Mouse (Mus musculus) forebrain, embryonic 15.5 days (tissue): ENCODE results near the gene Nos1ap. TPM values are rescaled to one million over a fixed set of nuclear protein-coding genes. Genes with fewer than 3 reads are reported as not detected.

Source experiments
- ATAC-seq: fragments of 200-750 bp; cut with Nextera tagmentation; replicated peaks from 2 replicates; pipeline ENCODE4 v1.8.0; 2017; ENCODE audit warnings: mild to moderate bottlenecking, moderate TSS enrichment, moderate library complexity
- H3K27ac ChIP-seq: fragments of 300-500 bp; sonication (generic); replicated peaks from 2 replicates; pipeline ENCODE4 v1.5.1; 2015; ENCODE audit warnings: mild to moderate bottlenecking, inconsistent platforms
- H3K27me3 ChIP-seq: fragments of 300-500 bp; sonication (generic); 2 replicates; pipeline ENCODE4 v1.6.1; 2015; ENCODE audit warnings: inconsistent platforms
- H3K36me3 ChIP-seq: fragments of 300-500 bp; sonication (generic); 2 replicates; pipeline ENCODE4 v1.6.1; 2015; ENCODE audit warnings: mild to moderate bottlenecking, inconsistent platforms
- H3K4me1 ChIP-seq: fragments of 300-500 bp; sonication (generic); 2 replicates; pipeline ENCODE4 v1.6.1; 2015; ENCODE audit warnings: inconsistent platforms
- H3K4me2 ChIP-seq: fragments of 300-500 bp; sonication (generic); replicated peaks from 2 replicates; pipeline ENCODE4 v1.6.1; 2015; ENCODE audit warnings: mild to moderate bottlenecking, inconsistent platforms
- H3K4me3 ChIP-seq: fragments of 300-500 bp; sonication (generic); 2 replicates; pipeline ENCODE4 v1.5.1; 2015; ENCODE audit warnings: mild to moderate bottlenecking, inconsistent platforms
- H3K9ac ChIP-seq: fragments of 300-500 bp; sonication (generic); replicated peaks from 2 replicates; pipeline ENCODE4 v1.6.1; 2015; ENCODE audit warnings: mild to moderate bottlenecking, inconsistent platforms
- H3K9me3 ChIP-seq: fragments of 300-500 bp; sonication (generic); 2 replicates; pipeline ENCODE4 v1.6.1; 2016; ENCODE audit warnings: inconsistent platforms
- WGBS: fragments of 180-500 bp; shearing (Covaris S2); methylation state at CpG from one replicate; pipeline ENCODE4 v1.1.7; 2015; ENCODE audit warnings: mixed read lengths; 5-methylcytosine and 5-hydroxymethylcytosine counted together
- polyA plus RNA-seq: library from polyadenylated mRNA; unstranded; fragments of >200 nt; fragmentation: Nextera tagmentation; extraction: Ambion mirVana; gene quantifications from 2 replicates; pipeline ENCODE4 v1.2.1, GENCODE M21; 2015

Gene Nos1ap
- polyA plus RNA-seq, 1 experiment from 2014 or later = 25.4 TPM

DNA sequence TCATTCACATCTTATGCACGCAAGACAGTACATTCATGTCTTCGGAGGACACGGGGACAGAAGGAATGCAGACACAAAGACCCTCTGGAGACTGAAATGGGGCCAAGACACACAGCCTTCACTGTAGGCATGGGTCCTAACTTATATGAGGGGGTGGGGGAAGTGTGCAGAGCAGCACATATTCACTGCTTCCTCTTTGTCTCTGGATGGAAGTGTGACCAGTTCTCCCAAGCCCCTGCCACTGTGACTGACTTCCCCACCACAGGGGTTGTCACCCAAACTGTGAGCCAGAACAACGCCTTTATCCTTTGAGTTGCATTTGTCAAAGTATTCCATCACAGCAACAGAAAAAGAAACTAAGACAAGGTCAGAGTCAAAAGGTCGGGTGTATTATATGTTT lies 7.3 kb downstream of the Nos1ap start:
- 86% methylated on average over 5 of the region's 5 CpGs for WGBS

DNA sequence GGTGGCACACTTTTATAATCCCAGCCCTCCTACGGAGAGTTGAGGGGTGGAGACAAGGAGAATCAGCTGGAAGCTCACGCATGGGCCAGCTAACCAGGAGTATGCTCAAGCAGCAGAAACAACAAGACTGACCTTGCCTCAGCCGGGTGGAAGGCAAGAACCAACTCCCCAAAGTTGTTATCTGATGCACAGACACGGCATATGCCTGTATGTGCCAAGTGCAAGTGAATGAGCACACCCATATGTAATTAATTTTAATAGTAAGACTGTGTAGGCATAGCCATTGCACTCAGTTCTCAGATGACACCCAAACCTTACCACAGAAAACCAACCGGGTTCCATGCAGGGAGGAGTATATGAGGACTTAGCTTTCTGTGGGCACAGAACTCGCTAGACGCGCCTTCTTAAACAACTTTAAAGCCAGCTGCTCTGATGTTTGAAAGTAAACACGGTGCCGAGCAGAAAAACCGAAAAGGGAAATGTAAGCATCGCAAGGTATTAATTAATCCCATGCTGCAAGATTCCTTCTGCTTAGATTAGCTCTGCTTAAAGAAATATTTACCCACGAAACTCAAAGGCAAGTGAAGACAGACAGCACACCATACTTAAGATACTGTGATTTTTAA lies 9.1 kb downstream of the Nos1ap start:
- Histone ChIP-seq H3K4me2 (no peak overlapping the region), H3K9ac (no peak overlapping the region)
- 60% methylated on average over 13 of the region's 13 CpGs for WGBS

More for the DNA sequence above, 7.3 kb downstream of the Nos1ap start:
- Histone ChIP-seq H3K4me2 (no peak overlapping the region), H3K36me3 (0 out of 2 replicates have a peak, but pooled peaks cover 6% of the 10 kb centered on the region), H3K9me3 (no peaks in the 10 kb centered on the region), H3K9ac (no peak overlapping the region), H3K27me3 (no peaks in the 10 kb centered on the region), H3K4me3 (no peak overlapping the region), H3K27ac (no peak overlapping the region), H3K4me1 (peaks cover 23% of the 10 kb centered on the region)
- ATAC-seq = no peak

DNA sequence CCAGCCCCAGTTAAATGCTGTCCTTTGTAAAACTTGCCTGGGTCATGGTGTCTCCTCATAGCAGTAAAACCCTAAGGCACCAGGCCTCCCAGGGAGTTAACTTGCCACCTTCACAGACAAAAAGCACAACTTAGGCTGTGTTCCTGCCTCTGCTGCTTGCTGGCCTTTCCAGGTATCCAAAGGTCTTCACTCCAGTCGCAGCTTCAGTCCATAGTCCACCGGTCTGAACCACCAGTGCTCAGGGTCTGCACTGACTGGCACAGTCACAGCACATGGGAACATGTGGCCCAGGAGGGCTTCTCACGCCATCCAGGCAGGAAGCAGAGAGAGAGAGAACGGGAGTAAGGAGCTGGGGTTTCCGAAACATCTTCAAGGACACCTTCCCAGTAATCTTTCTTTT lies 10.2 kb downstream of the Nos1ap start:
- Histone ChIP-seq H3K9ac (no peak overlapping the region), H3K4me3 (no peak overlapping the region), H3K27ac (no peak overlapping the region), H3K27me3 (no peaks in the 10 kb centered on the region), H3K4me2 (no peak overlapping the region), H3K4me1 (peaks cover 13% of the 10 kb centered on the region; the same call in 1 of the 2 replicates), H3K36me3 (no peaks in the 10 kb centered on the region), H3K9me3 (no peaks in the 10 kb centered on the region)
- WGBS = 95% methylated on average over 5 of the region's 5 CpGs
- no peak for ATAC-seq

More for the DNA sequence above, 9.1 kb downstream of the Nos1ap start:
- no peak for ATAC-seq
- Histone ChIP-seq H3K4me3 (no peak overlapping the region), H3K9me3 (no peaks in the 10 kb centered on the region), H3K27ac (no peak overlapping the region), H3K36me3 (0 out of 2 replicates have a peak, but pooled peaks cover 5% of the 10 kb centered on the region), H3K27me3 (no peaks in the 10 kb centered on the region), H3K4me1 (peaks cover 13% of the 10 kb centered on the region; the same call in 1 of the 2 replicates)

DNA sequence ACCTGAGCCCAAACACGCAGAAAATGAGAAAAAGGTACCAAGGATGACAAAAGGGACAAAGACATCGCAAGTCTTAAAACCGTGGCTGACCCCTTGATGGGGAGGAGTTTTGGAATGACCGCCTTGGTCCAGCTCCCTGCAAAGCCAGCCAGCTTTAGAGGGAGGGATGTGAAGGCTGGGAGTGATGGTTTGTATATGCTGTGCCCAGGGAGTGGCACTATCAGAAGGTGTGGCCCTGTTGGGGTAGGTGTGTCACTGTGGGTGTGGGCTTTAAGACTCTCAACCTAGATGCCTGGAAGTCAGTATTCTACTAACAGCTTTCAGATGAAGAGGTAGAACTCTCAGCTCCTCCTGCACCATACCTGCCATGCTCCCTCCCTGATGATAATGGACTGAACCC lies 10.6 kb downstream of the Nos1ap start:
- Histone ChIP-seq H3K9me3 (no peaks in the 10 kb centered on the region), H3K4me1 (peaks cover 13% of the 10 kb centered on the region; the same call in 1 of the 2 replicates), H3K36me3 (no peaks in the 10 kb centered on the region), H3K9ac (no peak overlapping the region), H3K27me3 (no peaks in the 10 kb centered on the region), H3K4me3 (no peak overlapping the region), H3K27ac (no peak overlapping the region), H3K4me2 (no peak overlapping the region)
- WGBS = 97% methylated on average over 4 of the region's 4 CpGs
- ATAC-seq = no peak

DNA sequence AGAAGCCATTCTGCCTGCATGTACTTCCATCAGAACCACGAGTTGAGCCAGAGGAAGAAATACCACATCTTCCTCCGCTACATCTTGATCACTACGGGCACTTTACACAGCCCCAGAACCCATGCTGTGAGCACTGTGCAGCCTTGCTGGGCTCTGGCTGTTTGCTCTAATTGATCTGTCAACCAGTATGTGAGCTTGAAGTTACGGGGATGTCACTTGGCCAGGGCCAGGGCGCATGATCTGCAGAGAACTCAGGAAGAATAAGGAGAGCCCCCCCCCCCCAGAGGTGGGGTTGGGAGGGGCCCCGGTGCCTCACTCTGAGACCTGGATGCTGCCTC lies 13.0 kb downstream of the Nos1ap start:
- no peak for ATAC-seq

DNA sequence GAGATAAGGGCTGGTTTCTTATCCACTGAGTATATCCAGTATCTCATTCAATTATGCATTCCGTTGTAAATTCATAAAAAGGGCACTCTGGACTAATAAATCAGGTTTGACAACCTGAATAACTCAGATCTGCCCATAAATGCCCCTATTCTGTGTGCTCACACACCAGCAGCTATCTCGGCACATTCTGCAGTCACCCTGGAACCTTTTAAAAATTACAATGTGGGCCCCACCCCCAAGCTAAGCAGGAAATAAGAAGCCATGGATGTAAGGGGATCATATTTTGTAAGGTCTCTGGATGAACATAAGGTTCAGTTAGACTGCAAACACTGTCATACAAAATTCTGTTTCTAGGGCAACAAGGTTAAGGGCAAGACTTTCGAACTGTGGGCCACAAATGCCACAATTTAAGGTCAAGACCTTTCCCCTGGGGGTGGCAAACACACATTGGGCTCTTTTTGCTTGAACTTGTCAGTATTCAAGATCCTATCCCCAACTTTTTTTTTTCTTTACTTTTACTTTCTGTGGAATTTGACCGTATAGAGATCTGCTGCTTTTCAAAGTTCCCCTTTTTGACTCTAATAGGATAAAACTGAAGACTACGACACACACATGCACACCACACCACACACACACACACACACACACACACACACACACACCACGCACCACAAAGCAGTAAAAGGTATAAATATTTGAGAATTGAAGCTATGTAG lies 13.5 kb downstream of the Nos1ap start:
- no peak for ATAC-seq
- WGBS = 56% methylated on average over 6 of the region's 6 CpGs
- Histone ChIP-seq H3K4me3 (no peak overlapping the region), H3K9ac (no peak overlapping the region), H3K27ac (no peak overlapping the region), H3K4me1 (peaks cover 9% of the 10 kb centered on the region; the same call in 1 of the 2 replicates), H3K36me3 (no peaks in the 10 kb centered on the region), H3K27me3 (no peaks in the 10 kb centered on the region), H3K4me2 (no peak overlapping the region), H3K9me3 (no peaks in the 10 kb centered on the region)

More for the DNA sequence above, 13.0 kb downstream of the Nos1ap start:
- Histone ChIP-seq H3K4me1 (peaks cover 13% of the 10 kb centered on the region; the same call in 1 of the 2 replicates), H3K9ac (no peak overlapping the region), H3K27me3 (no peaks in the 10 kb centered on the region), H3K4me2 (no peak overlapping the region), H3K4me3 (no peak overlapping the region), H3K9me3 (no peaks in the 10 kb centered on the region), H3K27ac (no peak overlapping the region), H3K36me3 (no peaks in the 10 kb centered on the region)
- 18% methylated on average over 6 of the region's 6 CpGs for WGBS

DNA sequence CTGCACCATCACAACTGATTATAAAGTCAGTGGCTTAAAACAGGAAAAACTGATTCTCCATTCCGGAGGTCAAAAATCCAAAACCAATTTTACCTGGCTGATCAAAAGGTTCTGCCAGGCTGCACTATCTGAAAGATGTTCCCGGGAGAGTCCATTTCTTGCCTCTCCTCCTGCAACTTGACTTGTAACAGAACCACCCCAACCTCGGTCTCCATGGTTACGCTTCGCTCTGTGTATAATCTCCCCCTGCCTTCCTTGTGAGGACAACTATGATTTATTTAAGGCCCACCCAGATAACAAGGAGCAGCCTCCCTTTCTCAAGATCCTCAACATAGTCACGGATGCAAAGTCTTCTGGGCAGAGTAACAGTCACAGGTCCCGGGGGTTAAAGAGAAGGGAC lies 16.5 kb downstream of the Nos1ap start:
- 94% methylated on average over 7 of the region's 7 CpGs for WGBS
- Histone ChIP-seq H3K4me3 (no peak overlapping the region), H3K36me3 (no peaks in the 10 kb centered on the region), H3K9me3 (no peaks in the 10 kb centered on the region), H3K27me3 (no peaks in the 10 kb centered on the region), H3K9ac (no peak overlapping the region), H3K27ac (no peak overlapping the region), H3K4me1 (peaks cover 3% of the 10 kb centered on the region; the same call in 1 of the 2 replicates), H3K4me2 (no peak overlapping the region)
- no peak for ATAC-seq

DNA sequence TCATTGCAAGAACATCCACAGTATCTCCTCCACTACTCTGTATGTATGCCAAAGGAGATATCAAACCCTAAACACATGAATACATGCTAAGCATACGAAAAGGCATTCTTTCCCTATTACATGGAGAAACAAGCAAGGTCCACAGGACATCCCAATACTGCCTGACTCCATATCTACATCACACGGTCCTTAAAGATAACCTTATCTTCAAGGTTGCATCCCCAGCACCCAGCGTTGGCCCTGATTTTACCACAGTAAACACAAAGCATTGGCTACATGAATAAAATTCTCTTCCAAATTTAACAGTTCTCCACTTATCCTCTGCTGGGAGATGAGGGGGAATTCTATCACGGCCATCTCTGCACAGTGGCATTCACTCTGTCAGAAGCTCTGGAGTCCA lies 22.7 kb downstream of the Nos1ap start:
- Histone ChIP-seq H3K9me3 (no peaks in the 10 kb centered on the region), H3K36me3 (no peaks in the 10 kb centered on the region), H3K4me1 (no peaks in the 10 kb centered on the region), H3K27me3 (no peaks in the 10 kb centered on the region), H3K4me3 (no peak overlapping the region), H3K27ac (no peak overlapping the region), H3K9ac (no peak overlapping the region), H3K4me2 (no peak overlapping the region)
- 96% methylated on average over 4 of the region's 4 CpGs for WGBS
- no peak for ATAC-seq

DNA sequence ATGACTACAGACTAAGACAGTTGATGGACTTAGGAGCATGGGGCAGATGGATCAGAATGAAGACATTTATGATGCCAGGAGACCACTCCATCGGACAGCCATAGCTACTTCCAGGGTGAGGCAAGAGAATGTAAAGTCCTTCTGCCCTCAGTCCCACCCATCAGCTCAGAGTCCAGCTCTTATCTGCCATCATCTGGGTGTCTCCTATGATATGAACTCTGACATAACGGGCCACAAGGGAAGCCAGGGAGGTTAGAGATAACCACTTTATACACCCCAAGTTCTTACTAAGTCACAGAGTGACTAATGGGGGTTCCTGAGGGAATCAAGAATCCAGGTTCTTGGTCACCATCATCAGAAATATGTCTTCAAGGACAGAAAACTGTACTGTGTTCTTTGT lies 23.1 kb downstream of the Nos1ap start:
- Histone ChIP-seq H3K4me1 (no peaks in the 10 kb centered on the region), H3K9ac (no peak overlapping the region), H3K4me2 (no peak overlapping the region), H3K27ac (no peak overlapping the region), H3K9me3 (no peaks in the 10 kb centered on the region), H3K36me3 (no peaks in the 10 kb centered on the region), H3K4me3 (no peak overlapping the region), H3K27me3 (no peaks in the 10 kb centered on the region)
- 91% methylated on average over 2 of the region's 2 CpGs for WGBS
- ATAC-seq = no peak

DNA sequence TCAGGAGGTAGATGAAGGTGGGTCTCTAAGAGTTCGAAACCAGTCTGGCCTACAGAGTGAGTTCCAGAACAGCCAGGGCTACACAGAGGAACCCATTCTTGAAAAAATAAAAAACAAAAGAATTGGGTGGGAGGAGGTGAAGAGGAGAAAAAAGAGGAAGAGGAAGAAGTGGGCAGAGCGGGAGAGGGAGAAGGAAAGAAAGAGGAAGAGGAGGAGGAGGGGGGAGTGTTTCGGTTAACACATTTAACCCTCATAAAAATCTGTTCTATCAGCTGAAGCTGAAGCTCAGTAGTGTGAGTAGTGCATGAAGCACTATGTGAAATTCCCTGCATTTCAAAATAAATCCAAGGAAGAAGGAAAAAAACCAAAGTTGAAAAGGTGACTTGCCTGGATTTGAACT lies 24.7 kb downstream of the Nos1ap start:
- no peak for ATAC-seq
- H3K36me3 ChIP-seq = no peaks in the 10 kb centered on the region
- no peak overlapping the region for H3K27ac ChIP-seq
- H3K27me3 ChIP-seq = no peaks in the 10 kb centered on the region
- H3K4me3 ChIP-seq = no peak overlapping the region
- H3K9me3 ChIP-seq = no peaks in the 10 kb centered on the region
- H3K9ac ChIP-seq = no peak overlapping the region
- H3K4me2 ChIP-seq = no peak overlapping the region
- no peaks in the 10 kb centered on the region for H3K4me1 ChIP-seq
- WGBS = 94% methylated on average over 3 of the region's 3 CpGs

DNA sequence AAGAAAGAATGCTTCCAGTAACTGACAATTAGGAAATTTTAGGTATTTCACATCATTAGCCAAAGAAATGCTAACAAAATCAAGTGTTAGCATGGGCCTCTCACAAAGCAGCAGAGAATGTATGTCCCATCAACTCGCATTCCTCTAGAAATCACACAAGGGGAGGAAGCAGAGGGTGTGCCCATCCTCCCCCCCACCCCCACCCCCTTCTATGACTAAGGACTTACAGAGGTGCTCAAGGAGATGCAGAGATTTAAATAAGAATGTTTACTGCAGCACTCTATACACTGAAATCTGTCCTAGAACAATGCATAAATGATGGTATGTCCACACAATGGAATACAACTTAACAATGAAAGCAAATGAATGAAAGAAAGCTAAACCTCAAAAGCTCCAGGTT lies 27.2 kb downstream of the Nos1ap start:
- H3K4me3 ChIP-seq = no peak overlapping the region
- no peaks in the 10 kb centered on the region for H3K4me1 ChIP-seq
- no peak for ATAC-seq
- H3K36me3 ChIP-seq = no peaks in the 10 kb centered on the region
- no peak overlapping the region for H3K4me2 ChIP-seq
- no peak overlapping the region for H3K9ac ChIP-seq
- no peaks in the 10 kb centered on the region for H3K9me3 ChIP-seq
- no peak overlapping the region for H3K27ac ChIP-seq
- H3K27me3 ChIP-seq = no peaks in the 10 kb centered on the region
- 76% methylated on average over 1 of the region's 1 CpGs for WGBS

DNA sequence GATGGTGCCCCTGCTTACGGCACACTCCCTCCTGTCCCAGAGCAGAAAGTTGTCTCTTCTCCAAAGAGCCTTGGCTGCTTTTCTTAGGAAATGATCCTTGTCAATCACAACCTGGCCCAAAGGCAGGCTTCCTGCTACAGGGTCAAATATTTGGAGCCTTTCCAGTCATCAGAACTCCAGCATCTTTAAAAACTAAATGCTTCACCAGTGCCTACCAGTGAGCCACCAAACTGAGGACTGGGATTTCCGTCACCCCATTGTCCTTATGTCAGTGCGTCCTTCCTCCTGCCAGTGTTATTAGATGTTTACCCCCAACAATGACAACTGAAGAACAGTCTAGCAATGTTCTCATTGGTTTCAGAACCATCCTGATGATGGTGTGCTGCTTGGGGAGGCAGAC lies 28.9 kb downstream of the Nos1ap start:
- Histone ChIP-seq H3K36me3 (no peaks in the 10 kb centered on the region), H3K4me1 (no peaks in the 10 kb centered on the region), H3K9me3 (no peaks in the 10 kb centered on the region), H3K4me3 (no peak overlapping the region), H3K27me3 (no peaks in the 10 kb centered on the region), H3K27ac (no peak overlapping the region), H3K9ac (no peak overlapping the region), H3K4me2 (no peak overlapping the region)
- 74% methylated on average over 3 of the region's 3 CpGs for WGBS
- ATAC-seq = no peak

DNA sequence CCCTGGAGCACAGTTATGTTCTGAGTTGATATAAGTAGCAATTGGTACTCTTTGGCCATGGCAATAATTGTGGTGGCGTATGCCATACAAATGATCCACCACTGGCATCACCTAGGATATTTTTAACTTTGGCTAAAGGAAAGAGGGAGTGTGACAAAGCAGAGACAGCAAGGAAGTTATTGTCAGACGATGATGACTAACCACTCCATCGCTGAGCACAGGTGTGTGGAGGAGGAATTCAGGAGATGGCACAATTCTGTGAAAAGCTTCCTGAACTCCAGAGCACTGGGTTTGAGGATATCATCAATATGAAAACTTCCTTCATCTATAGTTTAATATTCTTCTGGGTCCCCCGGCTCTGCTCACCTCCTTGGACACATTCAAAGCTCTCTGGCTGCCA lies 31.7 kb downstream of the Nos1ap start:
- no peaks in the 10 kb centered on the region for H3K36me3 ChIP-seq
- ATAC-seq = no peak
- H3K4me3 ChIP-seq = no peak overlapping the region
- H3K27ac ChIP-seq = no peak overlapping the region
- H3K27me3 ChIP-seq = no peaks in the 10 kb centered on the region
- H3K4me1 ChIP-seq = peaks cover 8% of the 10 kb centered on the region
- H3K9me3 ChIP-seq = no peaks in the 10 kb centered on the region
- H3K9ac ChIP-seq = no peak overlapping the region
- WGBS = 98% methylated on average over 4 of the region's 4 CpGs
- H3K4me2 ChIP-seq = no peak overlapping the region
